Comparison of ENCODE assay signal across 18 mouse cellular contexts in genomic region chr9:73392036-73392435, GRCm38 (mm10).
"Had no signal": no experiment of that assay in that cellular context is flagged by ENCODE, and none has a peak within 500 bp of the region (broad histone marks: within the 10 kb centered on the region; RNA-seq: fewer than 3 reads in every experiment).

No protein-coding gene starts in this region.

- H3K27ac ChIP-seq: midbrain, embryonic 10.5 days; midbrain, embryonic 12.5 days; neural tube, embryonic 13.5 days; neural tube, embryonic 15.5 days had no signal

- DNase-seq: lung, embryonic 14.5 days; lung, postnatal 10 days; lung, postnatal 4 days; midbrain, embryonic 14.5 days; retina, postnatal 1 day; right cerebral cortex, adult 18-20 months; right cerebral cortex, postnatal 25 days; right cerebral cortex, postnatal 4 days; spleen, adult 18-20 months; thymus, adult 18-20 months; thymus, postnatal 14 days; thymus, postnatal 36 days had no signal

- H3K27me3 ChIP-seq: midbrain, embryonic 12.5 days; neural tube, embryonic 13.5 days; neural tube, embryonic 15.5 days had no signal

- H3K4me2 ChIP-seq: lung, embryonic 14.5 days; midbrain, embryonic 12.5 days; neural tube, embryonic 13.5 days; neural tube, embryonic 15.5 days had no signal

- H3K4me1 ChIP-seq: midbrain, embryonic 10.5 days; midbrain, embryonic 12.5 days; neural tube, embryonic 13.5 days; neural tube, embryonic 15.5 days had no signal

- H3K4me3 ChIP-seq: midbrain, embryonic 10.5 days; midbrain, embryonic 12.5 days; myocyte; neural tube, embryonic 13.5 days; neural tube, embryonic 15.5 days had no signal

- H3K36me3 ChIP-seq: midbrain, embryonic 10.5 days; midbrain, embryonic 12.5 days; neural tube, embryonic 13.5 days; neural tube, embryonic 15.5 days had no signal

- H3K9ac ChIP-seq: lung, embryonic 14.5 days; midbrain, embryonic 12.5 days; neural tube, embryonic 13.5 days; neural tube, embryonic 15.5 days had no signal

- H3K9me3 ChIP-seq: midbrain, embryonic 10.5 days; midbrain, embryonic 12.5 days; neural tube, embryonic 13.5 days; neural tube, embryonic 15.5 days had no signal

- ATAC-seq: midbrain, embryonic 16.5 days had no signal
